Mouse (Mus musculus) midbrain, postnatal 0 days (tissue): Measurements from ENCODE around the gene Chmp4b. TPM values are rescaled to one million over a fixed set of nuclear protein-coding genes. Genes with fewer than 3 reads are reported as not detected.

ENCODE experiments used
- ATAC-seq: fragments of 200-750 bp; cut with Nextera tagmentation; 2 replicates; pipeline ENCODE4 v1.8.0; 2017; ENCODE audit warnings: moderate number of reproducible peaks, mild to moderate bottlenecking, moderate TSS enrichment, moderate library complexity; ENCODE audit not compliant: low FRiP score
- DNase-seq: peaks from one replicate; pipeline ENCODE4 v3.0.0-alpha.2; 2015; ENCODE audit warnings: low spot score
- H3K27ac ChIP-seq: fragments of 300-500 bp; sonication (generic); 2 replicates; pipeline ENCODE4 v1.5.1; 2014; ENCODE audit warnings: low read depth, mild to moderate bottlenecking, low read length, mixed read lengths
- H3K27me3 ChIP-seq: fragments of 300-500 bp; sonication (generic); 2 replicates; pipeline ENCODE4 v1.6.1; 2014; ENCODE audit warnings: low read length, control low read depth, mixed read lengths; ENCODE audit not compliant: insufficient read depth
- H3K36me3 ChIP-seq: fragments of 300-500 bp; sonication (generic); 2 replicates; pipeline ENCODE4 v1.6.1; 2014; ENCODE audit warnings: low read length, control low read depth, mixed read lengths; ENCODE audit not compliant: insufficient read depth
- H3K4me1 ChIP-seq: fragments of 300-500 bp; sonication (generic); 2 replicates; pipeline ENCODE4 v1.6.1; 2014; ENCODE audit warnings: mild to moderate bottlenecking, control low read depth, antibody characterized with exemption, low read length, mixed read lengths; ENCODE audit not compliant: insufficient read depth
- H3K4me2 ChIP-seq: fragments of 300-500 bp; sonication (generic); 2 replicates; pipeline ENCODE4 v1.6.1; 2014; ENCODE audit warnings: low read depth, mild to moderate bottlenecking, low read length, mixed read lengths; ENCODE audit not compliant: poor library complexity, severe bottlenecking
- H3K4me3 ChIP-seq: fragments of 300-500 bp; sonication (generic); 2 replicates; pipeline ENCODE4 v1.5.1; 2014; ENCODE audit warnings: low read depth, mild to moderate bottlenecking, low read length, moderate library complexity
- H3K9ac ChIP-seq: fragments of 300-500 bp; sonication (generic); replicated peaks from 2 replicates; pipeline ENCODE4 v1.6.1; 2014; ENCODE audit warnings: mild to moderate bottlenecking, low read length, moderate library complexity, mixed read lengths; ENCODE audit not compliant: poor library complexity, severe bottlenecking
- H3K9me3 ChIP-seq: fragments of 300-500 bp; sonication (generic); 2 replicates; pipeline ENCODE4 v1.6.1; 2016; ENCODE audit warnings: low read length, control low read depth
- CTCF ChIP-seq: IDR thresholded peaks from 2 replicates; pipeline ENCODE4 v1.5.1; 2016; ENCODE audit warnings: antibody characterized with exemption, mild to moderate bottlenecking
- WGBS: fragments of 180-500 bp; shearing (Covaris S2); extraction: QIAGEN DNeasy Blood & Tissue Kit; methylation state at CpG from one replicate; pipeline ENCODE4 v1.1.7; 2014; 5-methylcytosine and 5-hydroxymethylcytosine counted together
- polyA plus RNA-seq: library from polyadenylated mRNA; unstranded; fragments of >200 nt; fragmentation: Nextera tagmentation; extraction: Ambion mirVana; gene quantifications from 2 replicates; pipeline ENCODE4 v1.2.1, GENCODE M21; 2015
- total RNA-seq: library from RNA; depleted of rRNA; stranded (reverse); fragments of >200 nt; gene quantifications from 2 replicates; pipeline ENCODE4 v1.2.3, GENCODE M21; 2014

Gene Chmp4b
- total and polyA plus RNA-seq, 2 experiments from 2014 or later, result 31.7 to 156 TPM

DNA sequence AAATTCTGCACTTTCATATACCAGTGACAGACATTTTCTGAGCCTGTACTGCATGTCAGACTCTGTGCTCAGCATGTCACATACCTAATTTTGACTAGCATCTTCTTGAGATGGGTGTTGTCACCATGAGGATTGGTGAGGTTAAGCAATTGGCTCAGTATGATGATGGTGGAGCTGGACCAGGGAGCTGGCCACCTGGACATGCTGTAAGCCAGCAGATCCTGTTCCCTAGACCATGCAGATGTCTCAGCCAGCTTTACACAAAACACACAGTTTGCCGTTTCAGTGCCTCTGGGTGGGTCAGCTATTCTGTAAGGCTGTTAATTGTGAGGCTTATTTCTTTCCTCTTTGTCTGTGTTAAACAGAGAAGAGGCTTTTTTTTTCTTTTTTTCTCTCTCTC, 31.2 kb downstream of the Chmp4b start:
- Histone ChIP-seq H3K27me3 (no peaks in the 10 kb centered on the region), H3K36me3 (no peaks in the 10 kb centered on the region), H3K4me2 (no peak overlapping the region), H3K4me3 (no peak overlapping the region), H3K27ac (peak overlapping the region; percentile 51; the same call in 1 of the 2 replicates), H3K4me1 (no peaks in the 10 kb centered on the region; the same call in 1 of the 2 replicates), H3K9ac (0 out of 2 replicates have a peak overlapping the region, but pooled peaks have one; percentile 39), H3K9me3 (no peaks in the 10 kb centered on the region)
- TF ChIP-seq CTCF, result no peak
- 30% methylated on average over 1 of the region's 1 CpGs for WGBS
- ATAC-seq (no peak), DNase-seq (no peak)

DNA sequence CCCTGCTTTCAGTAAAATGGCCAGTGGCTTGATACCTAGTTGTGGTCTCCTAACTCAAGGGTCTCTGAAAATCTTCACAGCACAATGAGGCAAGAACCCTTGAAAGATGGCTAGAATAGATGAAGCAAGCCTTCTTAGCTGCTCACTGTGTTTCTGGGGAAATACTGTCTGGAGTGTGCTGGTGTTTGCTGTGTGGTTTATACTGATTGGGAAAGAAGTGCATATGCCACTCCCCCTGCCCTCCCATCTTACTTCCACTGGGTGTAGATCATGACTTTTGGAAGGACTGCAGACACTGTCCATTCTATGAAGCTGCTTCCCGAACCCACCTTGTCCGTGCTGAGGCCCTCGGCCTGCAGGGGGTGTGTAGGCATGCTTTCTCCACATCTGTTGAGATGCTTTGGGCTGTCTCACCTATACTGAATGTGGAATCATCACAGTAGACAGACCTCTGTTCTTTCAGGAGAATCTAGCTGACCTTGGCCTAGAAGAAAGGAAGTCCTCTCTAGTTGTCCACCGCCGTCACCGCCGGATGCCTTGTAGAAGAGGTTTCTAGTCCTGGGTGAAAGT, 33.5 kb downstream of the Chmp4b start:
- WGBS, result 94% methylated on average over 7 of the region's 7 CpGs
- Histone ChIP-seq H3K9me3 (no peaks in the 10 kb centered on the region), H3K9ac (no peak overlapping the region), H3K27me3 (no peaks in the 10 kb centered on the region), H3K4me3 (no peak overlapping the region), H3K4me1 (no peaks in the 10 kb centered on the region), H3K36me3 (peaks cover 7% of the 10 kb centered on the region; the same call in 1 of the 2 replicates), H3K4me2 (no peak overlapping the region), H3K27ac (no peak overlapping the region)
- TF ChIP-seq CTCF, result no peak
- ATAC-seq (no peak), DNase-seq (no peak)

DNA sequence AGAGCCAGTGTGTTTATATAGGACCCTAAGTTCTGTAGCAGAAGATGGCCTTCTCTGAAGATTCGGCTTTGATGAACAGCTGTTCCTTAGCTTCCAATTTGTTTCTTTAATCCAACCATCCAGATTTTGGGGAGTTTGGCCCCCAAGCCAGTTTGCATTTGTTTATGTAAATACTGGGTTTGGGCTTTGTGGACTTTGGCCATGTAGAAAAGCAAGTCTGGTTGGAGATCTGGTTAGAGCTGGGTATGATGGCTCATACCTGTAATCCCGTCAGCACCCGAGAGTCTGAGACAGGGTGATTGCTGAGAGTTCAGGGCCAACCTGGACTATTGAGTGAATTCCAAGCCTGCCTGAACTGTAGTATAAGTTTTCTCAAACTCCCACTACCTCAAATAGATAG, 34.3 kb downstream of the Chmp4b start:
- no peak for TF ChIP-seq CTCF
- H3K4me2 ChIP-seq, result no peak overlapping the region
- WGBS, result 90% methylated on average over 3 of the region's 3 CpGs
- H3K36me3 ChIP-seq, result peaks cover 11% of the 10 kb centered on the region; the same call in 1 of the 2 replicates
- no peaks in the 10 kb centered on the region for H3K9me3 ChIP-seq
- H3K27me3 ChIP-seq, result no peaks in the 10 kb centered on the region
- H3K9ac ChIP-seq, result no peak overlapping the region
- no peak overlapping the region for H3K27ac ChIP-seq
- H3K4me3 ChIP-seq, result no peak overlapping the region
- no peaks in the 10 kb centered on the region for H3K4me1 ChIP-seq
- DNase-seq, result no peak
- no peak for ATAC-seq

DNA sequence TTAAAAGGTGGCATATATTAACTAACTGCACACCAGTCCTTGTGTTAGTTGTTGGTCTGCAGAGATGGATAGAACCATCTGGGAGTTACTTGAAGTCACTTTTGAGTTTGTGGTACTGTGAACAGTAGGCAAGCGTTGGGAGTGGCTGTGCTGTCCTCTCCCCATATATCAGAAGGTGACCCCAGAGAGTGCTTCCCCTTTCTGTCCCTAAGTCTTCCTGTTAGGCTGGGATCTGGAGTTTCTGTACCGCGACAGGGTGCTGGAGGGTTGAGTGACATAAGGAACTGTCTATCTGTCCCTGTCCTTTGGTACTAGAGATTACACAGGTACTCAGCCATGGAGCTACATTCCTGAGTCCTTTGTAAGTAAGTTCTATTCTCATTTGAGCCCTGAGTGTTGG, 35.3 kb downstream of the Chmp4b start:
- WGBS, result 93% methylated on average over 3 of the region's 3 CpGs
- H3K9ac ChIP-seq, result no peak overlapping the region
- H3K4me3 ChIP-seq, result no peak overlapping the region
- H3K4me1 ChIP-seq, result no peaks in the 10 kb centered on the region
- ATAC-seq (no peak), DNase-seq (no peak)
- no peaks in the 10 kb centered on the region for H3K27me3 ChIP-seq
- H3K4me2 ChIP-seq, result no peak overlapping the region
- no peaks in the 10 kb centered on the region for H3K9me3 ChIP-seq
- H3K36me3 ChIP-seq, result peaks cover 13% of the 10 kb centered on the region; the same call in 1 of the 2 replicates
- no peak overlapping the region for H3K27ac ChIP-seq
- TF ChIP-seq CTCF, result no peak

DNA sequence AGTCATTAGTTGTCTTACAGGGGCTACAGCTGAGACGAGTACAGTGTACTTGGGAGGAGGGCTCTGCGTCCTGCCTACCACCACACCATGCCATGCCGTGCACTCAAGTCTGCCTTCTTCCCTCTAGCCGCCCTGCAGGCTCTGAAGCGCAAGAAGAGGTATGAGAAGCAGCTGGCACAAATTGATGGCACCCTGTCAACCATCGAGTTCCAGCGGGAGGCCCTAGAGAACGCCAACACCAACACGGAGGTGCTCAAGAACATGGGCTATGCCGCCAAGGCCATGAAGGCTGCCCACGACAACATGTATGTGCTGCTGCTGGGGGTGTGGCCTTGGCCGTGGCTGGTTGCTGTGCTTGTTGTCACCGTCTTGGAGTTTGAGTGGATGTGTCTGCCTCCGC, 37.9 kb downstream of the Chmp4b start:
- Histone ChIP-seq H3K9me3 (no peaks in the 10 kb centered on the region), H3K9ac (no peak overlapping the region), H3K4me3 (no peak overlapping the region), H3K27me3 (no peaks in the 10 kb centered on the region), H3K27ac (no peak overlapping the region), H3K4me1 (no peaks in the 10 kb centered on the region), H3K36me3 (peaks cover 33% of the 10 kb centered on the region), H3K4me2 (no peak overlapping the region)
- TF ChIP-seq CTCF, result no peak
- WGBS, result 88% methylated on average over 14 of the region's 14 CpGs
- DNase-seq, result no peak
- ATAC-seq, result no peak

DNA sequence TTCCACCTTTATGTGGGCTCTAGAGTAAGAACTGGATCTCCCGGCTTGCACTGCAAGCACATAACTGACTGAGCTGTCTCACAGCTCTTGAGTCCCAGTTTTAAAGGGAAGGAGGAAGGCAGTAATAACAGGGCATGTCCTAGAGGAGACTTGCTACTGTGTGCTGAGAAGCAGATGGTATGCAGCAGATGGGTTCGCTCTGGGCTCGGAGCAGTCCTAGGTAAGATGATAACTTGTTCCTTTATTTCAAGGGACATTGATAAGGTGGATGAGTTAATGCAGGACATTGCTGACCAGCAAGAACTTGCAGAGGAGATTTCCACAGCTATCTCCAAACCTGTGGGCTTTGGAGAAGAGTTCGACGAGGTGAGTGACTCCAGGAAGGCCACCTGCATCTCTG, 39.5 kb downstream of the Chmp4b start:
- Histone ChIP-seq H3K27me3 (no peaks in the 10 kb centered on the region), H3K4me2 (no peak overlapping the region), H3K4me3 (no peak overlapping the region), H3K9me3 (no peaks in the 10 kb centered on the region), H3K36me3 (peaks cover 44% of the 10 kb centered on the region), H3K4me1 (no peaks in the 10 kb centered on the region), H3K9ac (no peak overlapping the region), H3K27ac (no peak overlapping the region)
- ATAC-seq (no peak), DNase-seq (no peak)
- WGBS, result 95% methylated on average over 5 of the region's 5 CpGs
- TF ChIP-seq CTCF, result no peak
